Mouse (Mus musculus) retina, postnatal 1 day (tissue): ENCODE results near the gene Epb41l4b.
A peak's percentile ranks its signal among the peaks of the same experiment; 100 is the strongest.

Source experiments
- DNase-seq: peaks from one replicate; pipeline ENCODE4 v3.0.0-alpha.2; 2012

The Epb41l4b gene

GRCm38 (mm10) chr4:57058623-57059022, 84.6 kb downstream of the Epb41l4b start:
- DNase-seq: no peak

- DNase-seq: no peak
These were observed 85.6 kb downstream of the Epb41l4b start for GRCm38 (mm10) chr4:57057637-57058036.

GRCm38 (mm10) chr4:57055635-57056034, 87.6 kb downstream of the Epb41l4b start:
- DNase-seq: no peak

GRCm38 (mm10) chr4:57049281-57049921, 93.8 kb downstream of the Epb41l4b start:
- no peak for DNase-seq

- DNase-seq: no peak
These were observed 94.7 kb downstream of the Epb41l4b start for GRCm38 (mm10) chr4:57048566-57048965.

GRCm38 (mm10) chr4:57046160-57046571, 97.1 kb downstream of the Epb41l4b start:
- peak; percentile 62 for DNase-seq

- DNase-seq: no peak
These were observed 99.6 kb downstream of the Epb41l4b start for GRCm38 (mm10) chr4:57043621-57044020.

- no peak for DNase-seq
These were observed 101.6 kb downstream of the Epb41l4b start for GRCm38 (mm10) chr4:57041661-57042060.

GRCm38 (mm10) chr4:57041211-57041610, 102.0 kb downstream of the Epb41l4b start:
- DNase-seq: no peak

GRCm38 (mm10) chr4:57040481-57040880, 102.8 kb downstream of the Epb41l4b start:
- no peak for DNase-seq

GRCm38 (mm10) chr4:57039127-57040031, 103.9 kb downstream of the Epb41l4b start:
- DNase-seq: peak; percentile 81

- DNase-seq: no peak
These were observed 105.7 kb downstream of the Epb41l4b start for GRCm38 (mm10) chr4:57037554-57037953.

GRCm38 (mm10) chr4:57034169-57034568, 109.1 kb downstream of the Epb41l4b start:
- no peak for DNase-seq

- no peak for DNase-seq
These were observed 111.8 kb downstream of the Epb41l4b start for GRCm38 (mm10) chr4:57031440-57031839.

GRCm38 (mm10) chr4:57027954-57028353, 115.3 kb downstream of the Epb41l4b start:
- DNase-seq: no peak

GRCm38 (mm10) chr4:57023527-57023926, 119.7 kb downstream of the Epb41l4b start:
- no peak for DNase-seq

GRCm38 (mm10) chr4:57021288-57021687, 121.9 kb downstream of the Epb41l4b start:
- peak; percentile 47 for DNase-seq

GRCm38 (mm10) chr4:57017229-57017628, 126.0 kb downstream of the Epb41l4b start:
- DNase-seq: peak; percentile 82

- no peak for DNase-seq
These were observed 126.7 kb downstream of the Epb41l4b start for GRCm38 (mm10) chr4:57016366-57017171.

GRCm38 (mm10) chr4:57015032-57015431, 128.2 kb downstream of the Epb41l4b start:
- no peak for DNase-seq

GRCm38 (mm10) chr4:57011454-57012046, 131.7 kb downstream of the Epb41l4b start:
- DNase-seq: no peak

GRCm38 (mm10) chr4:57010919-57011318, 132.3 kb downstream of the Epb41l4b start:
- DNase-seq: no peak

- no peak for DNase-seq
These were observed 132.8 kb downstream of the Epb41l4b start for GRCm38 (mm10) chr4:57010425-57010824.
